Comparison of ENCODE assay signal across 8 mouse cellular contexts in the genomic region with DNA sequence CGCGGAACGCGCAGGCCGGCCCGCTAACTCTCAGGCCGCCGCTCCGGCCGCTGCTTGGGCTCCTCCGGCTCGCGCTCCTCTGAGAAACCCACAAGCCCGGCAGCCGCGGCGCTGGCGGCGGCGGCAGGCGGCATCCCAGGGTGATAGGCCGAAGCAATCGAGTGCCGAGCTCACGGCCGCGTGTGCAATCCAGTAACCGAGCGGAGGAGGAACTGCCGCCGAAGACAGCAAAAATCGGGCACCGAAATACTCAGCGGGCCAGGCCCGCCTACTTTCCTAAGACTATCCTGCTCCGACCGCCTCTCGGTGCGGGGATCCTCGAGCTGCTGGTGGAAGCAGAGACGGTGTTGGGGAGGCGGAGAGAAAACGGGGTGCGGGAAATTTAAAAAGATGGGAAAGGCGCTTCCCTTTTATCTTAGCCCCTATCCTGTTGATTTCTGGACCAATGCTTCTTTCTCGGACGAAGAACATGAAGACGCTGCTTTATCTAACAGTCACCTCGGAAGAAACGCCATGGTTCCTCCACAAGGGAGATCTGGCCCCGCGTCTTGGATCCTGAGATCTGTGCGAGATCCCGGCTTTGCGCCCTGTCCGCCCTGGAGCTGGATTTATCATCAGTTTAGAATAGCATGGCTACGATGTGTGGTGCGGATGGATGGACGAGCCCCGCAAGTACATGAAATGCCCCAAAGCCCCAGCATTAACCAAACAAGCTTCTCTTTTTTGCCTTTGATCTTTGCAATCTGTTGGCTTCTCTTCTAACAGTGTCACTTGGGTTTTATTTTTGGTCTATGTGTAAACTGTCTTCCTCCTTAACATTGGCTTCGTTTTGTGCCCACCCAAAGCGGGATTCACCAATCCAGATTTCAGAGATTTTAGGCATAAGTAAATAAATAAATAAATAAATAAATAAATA. TPM values are rescaled to one million over a fixed set of nuclear protein-coding genes. Genes with fewer than 3 reads are reported as not detected.
DNase-seq lines count a peak whose midpoint lies in the region; ATAC-seq lines count a peak whose summit lies in the region.

A gene (minus strand): TSS at position 142 of the 916 bp plus-strand sequence.

- under 1% methylated on average over 59 of the region's 62 CpGs for WGBS in heart, embryonic 10.5 days
- WGBS in kidney, embryonic 15.5 days = under 1% methylated on average over 62 of the region's 62 CpGs

- H3K27ac ChIP-seq in heart, embryonic 10.5 days = peak within 1 kb of the TSS; percentile 93
- peak within 1 kb of the TSS; percentile 96 for H3K27ac ChIP-seq in kidney, embryonic 15.5 days

- H3K27me3 ChIP-seq in heart, embryonic 10.5 days (ENCODE audit: insufficient read depth, poor library complexity, severe bottlenecking) = no peaks in the 10 kb centered on the region
- H3K27me3 ChIP-seq in kidney, embryonic 15.5 days = no peaks in the 10 kb centered on the region

- H3K4me1 ChIP-seq in heart, embryonic 10.5 days = peaks cover 34% of the 10 kb centered on the region
- H3K4me1 ChIP-seq in kidney, embryonic 15.5 days = peaks cover 10% of the 10 kb centered on the region

- peak; percentile 74 for ATAC-seq in erythroblast, adult 5-6 weeks (replicated peaks; ENCODE audit: low FRiP score, poor library complexity, severe bottlenecking)
- ATAC-seq in kidney, embryonic 15.5 days (replicated peaks; ENCODE audit: low FRiP score) = peak; percentile 99
- ATAC-seq in monocyte, adult 5-6 weeks (replicated peaks; ENCODE audit: insufficient number of reproducible peaks, low FRiP score, low TSS enrichment, poor library complexity, severe bottlenecking) = peak; percentile 97

- H3K9ac ChIP-seq in kidney, embryonic 15.5 days = peak within 1 kb of the TSS; percentile 75

- peak within 1 kb of the TSS; percentile 84 for H3K4me2 ChIP-seq in kidney, embryonic 15.5 days

- peak; percentile 91 to 92 for DNase-seq in B cell, adult 2 months
- peak; percentile 100 for DNase-seq in brain, adult 2 months (ENCODE audit: low read depth, low spot score)
- peak; percentile 96 for DNase-seq in heart, embryonic 10.5 days (ENCODE audit: low spot score)
- DNase-seq in liver = peak; percentile 91
- DNase-seq in spleen, postnatal 4 days (ENCODE audit: low spot score in 2 of 2) = peak; percentile 87 to 96

- H3K4me3 ChIP-seq in heart, embryonic 10.5 days = peak within 1 kb of the TSS; percentile 98
- peak within 1 kb of the TSS; percentile 97 for H3K4me3 ChIP-seq in kidney, embryonic 15.5 days (replicated peaks)

- H3K9me3 ChIP-seq in heart, embryonic 10.5 days = no peaks in the 10 kb centered on the region
- H3K9me3 ChIP-seq in kidney, embryonic 15.5 days (replicated peaks) = no peaks in the 10 kb centered on the region

- H3K36me3 ChIP-seq in heart, embryonic 10.5 days = 0 out of 2 replicates have a peak, but pooled peaks cover 5% of the 10 kb centered on the region
- no peaks in the 10 kb centered on the region for H3K36me3 ChIP-seq in kidney, embryonic 15.5 days

RNA-seq across cellular contexts. Expression of the gene that starts here (rescaled TPM):
- under 0.01 and 0.63 TPM in 2 replicates for total RNA-seq in erythroblast, adult 5-6 weeks (2015; ENCODE audit: low replicate concordance)
- 0.14 and 0.85 TPM in 2 replicates for total RNA-seq in erythroblast, adult 5-6 weeks (2017; ENCODE audit: low replicate concordance)
- polyA plus RNA-seq in heart, embryonic 10.5 days (2016; fragmentation: Nextera tagmentation; extraction: Ambion mirVana) = 13.2 and 17.3 TPM in 2 replicates
- polyA plus RNA-seq in kidney, embryonic 15.5 days (2015; fragmentation: Nextera tagmentation; extraction: Ambion mirVana) = 8.0 and 8.1 TPM in 2 replicates
- total RNA-seq in monocyte, adult 5-6 weeks (2017) = 0.53 to 2.0 TPM (median 1.0 TPM) in 3 replicates

Comparison
In these comparisons a context has a peak if more than half of its experiments do, and no peak if none do; other contexts are left out.
1. Peak in every context shown above with its lines: DNase-seq, ATAC-seq, H3K4me3 ChIP-seq and H3K27ac ChIP-seq.
2. Peak in ATAC-seq in erythroblast, adult 5-6 weeks; RNA of the gene not detected or under 1 TPM.